Mouse (Mus musculus): Measurements from ENCODE around the gene Prpsap1.

DNA sequence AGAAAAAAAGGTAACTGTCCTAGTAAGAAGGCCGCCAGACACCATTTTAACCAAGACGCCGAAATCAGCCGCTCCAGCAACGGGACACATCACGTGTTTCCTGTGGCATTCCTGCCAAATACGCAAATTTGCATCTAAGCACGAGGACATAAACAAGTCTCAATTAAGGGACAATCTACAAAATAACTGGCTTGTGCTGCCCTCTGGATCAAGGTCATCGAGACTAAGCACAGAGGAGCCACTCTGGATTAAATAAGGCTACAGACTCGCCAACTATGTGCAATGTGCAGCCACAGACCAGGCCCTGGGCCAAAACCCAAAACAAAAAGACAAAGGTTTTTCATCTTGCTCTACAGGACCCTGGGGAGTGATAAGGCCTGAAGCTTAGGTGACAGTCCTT is 18.0 kb downstream of the Prpsap1 start:
- TF ChIP-seq CTCF (IDR thresholded peaks at IDR 0.05; ENCODE audit: low read depth) (no peak), EP300 (IDR thresholded peaks at IDR 0.05; ENCODE audit: low read depth) (no peak)
